Mouse (Mus musculus) lung, postnatal 4 days (tissue): ENCODE data around the gene Nek7.

Experiments used
- DNase-seq, 2 experiments: peaks; one replicate each; pipeline ENCODE4 v3.0.0; 2021

The Nek7 gene

DNA sequence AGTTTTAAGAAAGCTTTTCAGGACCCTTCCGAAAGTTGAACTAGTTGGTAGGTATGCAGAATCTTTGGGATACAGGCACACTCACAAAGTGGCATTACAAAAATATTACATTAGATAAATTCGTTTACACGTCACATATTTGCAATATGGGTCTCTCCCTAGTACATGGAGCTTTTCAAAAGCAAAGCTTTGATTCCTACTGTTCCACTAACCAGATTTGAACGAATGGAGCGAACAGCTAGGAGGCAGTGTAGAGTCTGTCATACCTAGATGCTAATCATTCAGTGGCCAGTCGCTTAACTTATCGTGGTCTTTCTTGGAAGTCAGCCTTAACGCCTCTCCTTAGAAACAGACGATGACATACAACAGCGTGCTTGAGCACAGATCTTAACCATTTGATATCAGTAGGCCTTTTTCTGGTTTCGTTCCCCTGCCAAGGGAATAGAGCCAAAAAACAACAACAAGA, at the start of gene Nek7:
TSS of gene Nek7 (minus strand) at position 146 of the 466 bp plus-strand sequence.
- DNase-seq: peak in 1 of 2 experiments; percentile 64

DNA sequence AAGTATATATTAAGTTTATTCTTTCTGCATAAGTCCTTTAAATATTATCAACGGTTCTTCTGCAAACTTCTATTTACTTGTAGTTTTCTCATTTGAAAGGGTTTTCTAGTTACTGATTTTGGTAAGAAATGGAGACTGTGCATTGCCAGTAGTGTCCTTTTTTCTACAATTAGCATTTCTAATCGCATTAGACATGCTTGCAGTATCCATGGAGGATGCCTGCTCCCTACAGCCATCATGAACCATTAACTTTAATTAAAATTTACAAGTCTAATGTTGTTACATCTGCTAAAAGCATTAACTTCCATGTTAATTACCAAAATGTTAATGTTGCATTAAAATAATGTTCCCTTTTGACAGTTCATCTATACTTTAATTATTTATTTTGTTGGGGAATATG, 42.4 kb upstream of the Nek7 start:
- DNase-seq: no peak

DNA sequence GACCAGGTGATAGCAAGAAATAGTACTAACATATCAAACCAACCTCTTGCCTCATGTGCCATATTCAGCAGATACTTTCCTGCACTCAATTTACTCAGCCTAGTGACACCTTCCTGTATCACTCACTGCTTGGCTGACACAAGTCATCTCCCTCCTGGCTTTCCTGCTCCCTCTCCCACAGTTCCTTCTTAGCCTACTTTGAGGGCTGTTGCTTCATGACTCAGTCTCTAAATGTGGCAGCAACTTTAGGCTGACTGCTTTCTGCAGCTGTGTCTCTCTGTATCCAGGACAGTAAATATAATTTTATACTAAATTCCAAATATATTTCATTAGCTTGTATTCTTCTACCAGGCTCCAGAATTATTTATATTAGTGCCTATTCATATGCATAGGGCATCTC, 34.3 kb upstream of the Nek7 start:
- DNase-seq: no peak

DNA sequence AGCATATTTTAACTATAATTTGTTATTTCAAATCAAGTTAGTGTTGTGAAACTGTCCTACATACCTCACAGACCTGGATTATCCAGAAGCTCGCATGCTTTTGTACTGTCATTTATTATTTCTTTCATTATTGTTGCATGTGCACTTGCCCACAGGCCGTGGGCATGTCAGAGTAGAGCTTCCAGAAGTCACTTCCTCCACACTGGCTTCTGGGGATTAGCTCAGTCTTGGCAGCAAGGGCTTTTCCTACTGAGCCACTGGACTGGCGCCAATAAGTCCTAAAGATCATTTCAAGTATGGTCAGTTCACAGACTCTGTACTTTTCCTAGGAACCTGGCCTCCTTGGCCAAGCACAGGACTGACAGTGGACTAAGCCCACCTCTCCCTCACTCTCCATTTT, 25.1 kb upstream of the Nek7 start:
- peak in 1 of 2 experiments; percentile 8 for DNase-seq

DNA sequence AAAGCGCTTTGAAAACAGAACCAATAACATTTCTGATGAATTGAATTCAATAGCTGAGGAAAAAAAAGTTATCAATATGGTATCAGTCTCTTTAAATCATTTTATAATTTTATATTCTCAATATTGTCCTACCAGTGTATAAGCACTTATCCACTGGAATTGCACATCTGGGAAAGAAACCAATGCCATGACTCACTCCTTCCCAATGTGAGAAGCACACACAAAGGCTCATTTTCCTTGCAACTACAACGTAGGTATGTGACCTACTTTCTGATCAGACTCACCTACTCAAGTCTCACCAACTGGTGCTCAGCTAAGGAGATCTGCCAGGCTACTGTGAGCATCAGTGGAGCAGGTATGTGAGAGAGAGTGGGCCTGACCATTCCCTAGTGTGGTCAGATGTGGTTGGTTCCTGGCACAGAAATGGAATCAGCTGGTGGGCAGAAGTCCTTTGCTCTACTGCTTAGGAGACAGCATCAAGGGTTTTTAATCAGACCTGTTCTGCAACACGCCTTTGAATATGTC, 23.4 kb upstream of the Nek7 start:
- DNase-seq: no peak

DNA sequence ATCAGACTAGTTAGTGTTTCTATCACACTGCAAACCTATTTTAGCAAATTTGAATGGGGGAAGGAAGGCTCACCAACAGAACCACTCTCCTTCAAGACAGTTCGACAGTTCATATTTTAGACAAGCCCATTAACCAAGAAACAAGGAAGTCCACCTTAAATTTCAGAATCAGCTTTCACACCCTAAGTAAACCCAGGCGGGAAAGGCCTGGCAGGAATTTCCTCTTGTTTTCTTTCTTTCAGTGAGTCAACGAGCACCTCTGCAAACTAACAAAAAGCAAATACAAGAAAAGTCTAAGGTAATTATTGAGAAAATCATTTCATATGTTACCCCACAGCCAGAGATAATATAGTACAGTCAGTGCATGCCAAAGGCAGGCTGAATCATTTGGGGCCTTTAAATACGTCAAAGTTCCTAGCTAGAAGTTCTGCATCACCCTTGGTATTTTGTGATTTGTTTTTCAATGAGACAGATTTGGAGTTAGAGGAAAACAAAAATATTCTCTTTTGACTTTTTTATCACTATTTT, 21.1 kb upstream of the Nek7 start:
- no peak for DNase-seq

DNA sequence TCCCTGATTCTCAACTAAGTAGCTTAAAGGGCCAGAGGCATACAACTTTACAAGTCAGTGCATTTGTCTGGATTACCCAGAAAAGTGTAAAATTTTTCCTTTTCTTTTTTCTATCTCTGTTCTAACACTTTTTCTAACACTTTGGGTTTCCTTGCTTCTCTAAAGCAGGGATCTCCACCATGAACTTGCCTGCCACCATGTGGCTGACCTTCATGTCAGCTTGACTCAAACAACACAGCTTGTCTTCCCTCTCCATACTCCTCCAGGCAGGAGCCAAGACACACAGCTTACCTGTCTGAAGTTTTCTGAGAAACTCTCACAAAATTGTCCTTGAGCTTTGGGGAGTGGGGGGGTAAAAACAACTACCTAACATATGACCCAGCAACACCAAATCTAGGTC, 17.9 kb upstream of the Nek7 start:
- peak in 1 of 2 experiments; percentile 27 for DNase-seq

DNA sequence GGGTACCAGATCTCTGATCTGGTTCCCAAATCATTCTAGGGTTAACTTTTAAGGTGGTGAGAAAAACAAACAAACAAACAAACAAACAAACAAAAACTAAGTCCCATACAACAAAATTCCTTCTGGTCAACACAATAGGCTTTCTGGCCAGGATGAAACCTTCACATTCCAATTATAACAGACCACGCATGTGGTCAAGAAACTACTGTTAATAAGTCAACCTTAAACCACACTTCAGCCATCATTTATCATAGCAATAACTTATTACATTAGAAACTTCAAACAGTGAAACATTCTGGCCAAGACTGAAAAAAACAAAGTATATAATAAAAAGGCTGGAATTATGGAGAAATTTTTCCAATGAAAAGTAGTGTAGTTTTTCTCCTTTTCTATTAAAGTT, 14.6 kb upstream of the Nek7 start:
- no peak for DNase-seq

DNA sequence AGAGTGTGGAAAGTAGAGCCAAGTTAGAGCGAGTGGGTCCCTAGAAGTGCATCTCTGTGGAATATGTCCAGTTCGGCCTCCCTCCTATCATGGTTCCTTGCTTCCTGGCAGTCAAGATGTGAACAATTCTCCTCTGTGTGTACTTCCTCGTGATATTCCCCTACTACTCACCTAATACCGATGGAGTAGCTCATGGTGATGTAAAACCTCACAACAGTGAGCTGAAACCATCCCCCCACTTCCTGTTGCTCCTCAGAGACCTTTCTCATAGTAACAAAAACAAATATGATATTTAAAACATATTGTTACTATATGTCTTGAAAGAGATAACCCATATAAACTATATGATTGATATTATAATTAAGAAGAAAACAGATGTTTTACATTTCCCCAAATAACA, 9.0 kb upstream of the Nek7 start:
- no peak for DNase-seq

DNA sequence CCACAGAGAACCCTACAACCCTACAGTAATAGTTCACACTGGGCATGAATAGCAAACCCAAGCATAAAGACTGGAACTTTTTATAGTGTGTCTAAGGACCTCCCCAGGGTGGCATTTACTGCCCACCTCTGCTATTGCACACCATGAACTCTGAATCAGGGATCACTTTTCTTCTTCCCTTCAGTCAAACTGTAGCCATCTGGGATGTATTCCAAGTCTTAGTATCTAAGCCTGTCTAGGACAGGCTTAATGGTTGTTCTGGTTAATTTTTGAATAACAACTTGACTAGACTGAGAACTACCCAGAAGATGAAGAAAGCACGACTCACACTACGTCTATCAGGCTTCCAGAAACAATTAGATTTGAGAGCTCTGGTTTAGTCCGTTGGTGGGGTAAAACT, 8.5 kb upstream of the Nek7 start:
- DNase-seq: no peak

DNA sequence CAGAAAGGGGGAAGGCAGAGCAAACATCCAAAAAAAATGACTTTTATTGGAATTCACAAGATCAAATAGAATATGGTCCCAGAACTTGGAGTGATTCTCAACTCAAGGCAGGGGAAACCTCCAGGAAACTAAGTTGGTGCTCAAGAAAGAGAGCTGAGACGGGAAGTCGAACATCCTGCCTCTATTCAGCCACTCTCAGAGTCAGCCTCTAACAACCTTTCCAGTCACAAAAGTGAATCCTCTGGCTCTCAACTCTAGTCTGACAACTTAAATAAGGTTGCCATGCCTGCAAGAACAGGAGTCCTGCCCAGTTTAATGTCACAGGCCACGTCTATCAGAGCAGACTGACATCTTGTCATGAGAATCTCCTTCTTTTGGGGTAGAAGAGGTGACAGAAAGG, 7.9 kb upstream of the Nek7 start:
- DNase-seq: no peak

DNA sequence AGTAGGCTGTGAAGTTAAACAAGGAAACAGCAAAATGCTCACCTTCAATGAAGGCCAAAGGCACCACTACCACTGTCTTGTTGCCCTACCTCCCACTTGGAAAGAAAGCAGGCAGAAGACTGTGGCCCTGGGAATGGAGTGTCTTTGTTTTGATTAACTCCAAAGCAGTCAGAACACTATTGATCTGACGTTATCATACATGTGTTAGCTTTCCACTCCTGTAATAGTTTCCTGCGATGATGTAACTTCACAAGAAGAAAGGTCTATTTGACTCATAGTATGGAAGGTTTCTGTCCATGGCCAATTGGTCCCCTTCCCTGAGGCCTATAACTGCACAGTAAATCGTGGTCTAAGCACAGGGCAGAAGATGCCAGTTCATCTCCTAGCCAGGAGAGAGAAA, 6.3 kb upstream of the Nek7 start:
- DNase-seq: no peak

DNA sequence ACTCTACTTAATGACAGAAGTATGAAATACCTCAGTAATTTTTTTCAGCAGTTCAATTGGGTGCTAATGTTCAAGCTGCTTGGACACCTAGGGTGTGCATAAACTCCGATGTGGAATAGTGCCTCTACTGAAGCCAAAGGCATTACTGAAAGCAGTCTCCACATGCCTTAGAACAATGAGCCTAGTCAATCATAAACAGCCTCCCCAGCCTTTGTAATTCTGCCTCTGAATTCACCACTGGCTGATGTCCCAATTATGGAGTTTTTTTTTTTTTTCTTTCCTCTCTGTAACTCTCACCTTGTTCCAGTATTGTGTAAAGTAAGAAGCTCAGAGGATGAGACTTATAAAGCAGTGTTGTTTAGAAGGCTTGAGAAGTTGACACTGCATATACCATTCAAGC, 3.9 kb upstream of the Nek7 start:
- DNase-seq: no peak

DNA sequence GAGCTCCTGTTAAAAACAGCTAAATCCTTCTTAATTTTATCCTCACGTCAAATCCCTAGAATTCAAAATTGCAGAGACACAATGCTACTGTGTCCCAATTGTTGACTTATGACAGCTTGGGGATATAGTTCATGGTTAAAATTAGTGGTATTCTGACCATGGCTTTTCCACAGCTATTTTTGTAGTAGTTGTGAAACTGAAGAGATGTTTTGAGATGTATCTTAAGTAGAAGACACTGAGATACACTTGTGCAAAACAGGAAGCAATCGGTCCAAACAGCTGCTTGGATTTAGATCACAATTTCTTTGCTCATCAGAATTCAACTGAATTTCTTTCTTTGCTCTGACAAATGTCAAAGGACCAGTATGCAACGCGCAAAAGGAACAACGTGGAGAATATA, 2.9 kb upstream of the Nek7 start:
- DNase-seq: no peak

DNA sequence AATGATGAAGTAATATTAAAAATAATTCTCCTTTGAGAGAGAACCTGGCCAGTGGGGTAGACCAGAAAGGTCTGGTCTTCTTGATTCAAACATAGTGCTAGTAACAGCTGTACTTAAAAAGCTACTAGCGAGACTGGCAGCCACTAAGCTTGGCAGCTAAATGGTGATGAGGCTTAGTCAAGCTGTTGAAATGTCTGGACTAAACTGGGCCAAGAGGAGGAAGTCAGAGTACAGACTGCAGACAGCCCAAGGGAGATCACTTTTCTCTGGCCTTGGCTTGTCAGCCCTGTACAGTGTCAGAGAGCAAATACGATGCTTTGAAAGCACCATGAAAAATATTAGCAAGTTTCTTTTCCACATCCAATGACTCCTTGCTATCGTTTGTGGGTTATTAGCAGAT, 2.5 kb upstream of the Nek7 start:
- peak; percentile 13 to 30 for DNase-seq

DNA sequence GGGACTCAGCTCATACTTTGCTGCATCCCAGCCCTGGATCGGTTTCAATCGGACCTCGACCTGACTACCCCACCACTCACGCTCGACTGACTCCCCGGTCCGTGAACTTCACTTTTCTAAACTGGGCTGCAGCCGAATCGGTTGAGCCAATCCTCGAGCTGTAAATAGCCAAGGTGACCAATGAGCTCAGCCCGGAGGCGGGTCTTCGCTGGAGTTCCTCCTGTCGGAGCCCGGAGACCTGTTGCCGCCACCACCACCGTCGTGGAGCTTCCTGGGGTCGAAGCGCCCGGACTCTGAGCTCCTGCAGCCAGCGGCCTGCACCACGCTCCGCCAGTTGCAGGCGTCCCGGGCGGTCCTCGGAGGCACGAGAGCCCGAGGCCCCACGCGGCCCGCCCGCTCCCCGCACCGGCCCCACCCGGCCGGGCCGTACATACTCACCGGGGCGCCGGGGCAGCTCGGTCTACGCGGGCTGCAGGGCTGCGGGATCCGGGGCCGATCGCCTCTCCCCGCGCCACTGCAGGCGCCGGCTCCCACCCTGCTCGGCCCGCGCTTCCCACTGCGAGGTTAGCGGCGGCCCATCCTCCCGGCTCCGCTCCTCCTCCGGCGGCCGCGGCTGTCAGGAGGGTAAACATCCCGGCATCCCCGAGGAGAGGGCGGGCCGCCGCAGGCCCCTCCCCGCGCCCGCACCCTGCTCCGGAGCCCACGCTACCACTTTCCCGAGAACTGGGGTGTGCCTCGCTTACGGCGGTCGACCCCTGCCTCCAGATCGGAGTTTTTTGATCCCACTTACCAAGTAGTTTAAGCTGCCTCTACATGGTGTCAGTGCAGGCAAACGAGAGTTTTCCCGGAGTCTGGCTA, 598 bp downstream of the Nek7 start:
- peak; percentile 97 to 98 for DNase-seq

DNA sequence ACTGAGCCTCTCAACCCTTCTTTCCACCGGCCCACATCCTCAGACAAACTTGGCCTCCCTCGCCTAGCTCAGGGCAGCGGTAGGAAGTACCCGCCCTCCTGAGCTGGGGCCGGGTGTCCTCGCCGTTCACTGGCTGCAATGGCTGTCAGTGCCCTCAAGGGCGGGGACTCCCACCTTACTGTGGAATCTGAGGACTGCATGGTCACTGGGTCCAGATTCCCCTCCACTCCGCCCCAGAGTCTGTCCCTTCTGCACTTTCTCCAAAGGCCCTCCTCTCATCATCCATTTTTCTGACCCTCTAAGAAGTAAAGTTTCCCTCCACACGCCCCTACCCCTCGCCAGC, 2.0 kb downstream of the Nek7 start:
- DNase-seq: peak; percentile 92 to 93

DNA sequence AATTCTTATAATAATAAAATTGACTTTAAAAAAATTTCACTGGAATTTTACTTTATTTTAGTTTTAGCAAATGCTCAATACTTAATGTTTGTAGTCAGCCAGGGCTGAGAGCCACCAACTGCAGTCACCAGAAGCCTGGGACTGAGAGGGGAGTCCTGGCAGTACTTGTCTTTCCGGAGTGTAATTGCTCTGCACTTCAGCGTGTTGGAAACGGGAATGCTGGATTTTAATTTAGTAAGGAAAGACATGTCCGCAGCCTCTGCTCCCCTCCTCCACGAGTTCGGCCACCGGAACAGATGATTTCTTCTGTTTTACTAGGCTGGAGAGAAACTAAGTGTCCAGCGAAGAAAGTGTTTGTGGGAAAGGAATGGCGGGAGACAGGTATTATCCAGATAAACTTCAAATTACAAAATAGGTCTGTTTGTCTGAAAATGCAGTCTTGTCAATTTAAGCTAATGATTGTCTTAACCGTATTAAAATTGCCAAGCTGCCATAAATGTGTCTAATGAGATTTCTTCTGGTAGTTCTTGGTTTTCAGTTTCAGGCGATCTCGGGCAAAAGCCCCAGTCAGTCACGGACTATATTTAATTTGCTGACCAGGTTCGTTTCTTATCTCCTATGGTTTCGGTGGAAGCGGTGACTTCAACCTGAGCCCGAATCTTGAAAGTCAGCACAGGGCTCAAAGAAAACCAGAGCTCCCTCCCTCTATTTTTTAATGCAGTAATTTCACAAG, 2.5 kb downstream of the Nek7 start:
- no peak for DNase-seq

DNA sequence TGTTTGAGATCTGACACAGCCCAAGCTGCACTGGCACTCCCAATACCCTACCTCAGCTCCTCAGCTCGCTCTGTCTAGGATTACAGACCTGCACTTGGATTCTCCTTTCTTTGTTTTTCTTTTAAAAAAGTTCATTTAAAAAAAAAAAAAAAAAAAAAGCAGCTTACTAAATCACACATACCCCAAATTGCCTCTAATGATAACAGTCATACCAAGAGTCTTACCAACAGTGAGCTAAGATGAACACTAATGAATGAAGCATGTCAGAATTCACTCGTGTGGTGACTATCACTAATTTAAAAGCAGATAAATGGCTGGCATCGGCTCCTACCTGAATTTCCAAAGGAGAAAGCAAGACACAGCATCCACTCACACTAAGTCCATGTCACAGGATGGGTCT, 4.6 kb downstream of the Nek7 start:
- DNase-seq: no peak

DNA sequence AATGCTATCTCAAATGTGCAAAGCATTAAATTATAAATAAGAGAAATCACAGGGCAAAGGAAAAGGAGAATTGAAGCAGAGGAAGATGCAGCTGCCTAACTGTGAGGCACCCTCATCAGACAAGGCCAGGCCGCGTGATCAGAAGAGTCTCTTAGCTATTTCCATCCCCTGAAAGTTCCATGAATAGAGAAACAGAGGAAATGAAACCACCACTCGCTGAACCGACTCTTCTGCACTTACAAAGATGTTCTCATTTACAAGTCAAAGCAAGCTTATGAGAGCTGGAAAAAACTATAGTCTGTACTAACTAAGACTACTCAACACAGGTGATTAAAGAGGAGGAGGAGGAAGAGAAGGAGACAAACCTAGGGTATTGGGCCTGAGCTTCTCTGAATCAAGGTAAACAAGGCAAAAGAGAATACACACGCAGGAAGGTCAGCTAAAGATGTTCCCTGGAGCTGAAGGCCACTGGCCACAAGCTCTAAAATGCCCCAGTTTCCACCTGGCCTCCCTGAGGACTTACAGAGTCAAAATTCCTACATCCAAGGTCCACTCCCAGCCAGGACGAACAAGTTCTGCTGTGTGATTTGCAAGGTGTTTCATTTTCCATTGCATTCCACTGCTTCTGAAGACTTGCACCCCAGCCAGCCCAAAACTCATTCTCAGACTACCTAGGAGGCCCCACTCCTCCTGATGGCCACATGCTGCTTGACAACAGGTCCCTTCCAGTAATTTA, 5.2 kb downstream of the Nek7 start:
- DNase-seq: no peak

DNA sequence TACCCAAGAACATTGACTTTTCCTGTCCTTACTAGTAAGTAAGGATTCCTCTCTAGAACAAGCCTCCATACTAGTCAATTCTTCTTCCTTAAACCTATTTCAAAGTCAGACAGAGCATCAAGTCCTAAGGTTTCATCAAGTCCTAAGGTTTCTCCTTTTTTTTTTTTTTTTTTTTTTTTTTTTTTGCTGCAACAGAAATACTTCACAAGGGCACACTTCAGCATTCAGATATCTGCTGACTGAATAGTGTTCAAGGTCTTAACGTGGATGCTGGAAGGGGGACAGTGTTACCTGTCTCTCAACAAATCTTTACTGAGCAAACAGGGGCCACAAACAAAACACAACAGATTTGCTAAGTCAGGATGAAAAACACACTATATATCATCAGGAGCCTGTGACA, 7.8 kb downstream of the Nek7 start:
- DNase-seq: no peak

DNA sequence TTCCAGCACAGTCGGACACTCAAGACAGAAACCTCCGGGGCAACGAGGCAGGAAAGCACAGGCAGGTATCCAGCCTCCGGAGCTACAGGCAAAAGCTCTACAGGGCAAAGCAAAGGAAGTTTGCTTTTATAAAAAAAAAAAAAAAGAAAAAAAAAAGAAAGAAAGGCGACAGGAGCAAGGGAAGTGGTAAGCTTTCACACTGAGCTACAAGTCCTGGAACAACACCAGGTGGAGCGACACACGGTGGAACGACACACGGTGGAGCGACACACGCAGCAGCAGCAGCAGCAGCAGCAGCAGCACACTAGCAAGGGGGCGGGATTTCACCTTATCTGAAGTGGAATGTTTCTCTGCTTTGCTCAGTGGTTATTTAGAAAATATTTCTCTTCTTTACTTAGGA, 10.8 kb downstream of the Nek7 start:
- DNase-seq: no peak

DNA sequence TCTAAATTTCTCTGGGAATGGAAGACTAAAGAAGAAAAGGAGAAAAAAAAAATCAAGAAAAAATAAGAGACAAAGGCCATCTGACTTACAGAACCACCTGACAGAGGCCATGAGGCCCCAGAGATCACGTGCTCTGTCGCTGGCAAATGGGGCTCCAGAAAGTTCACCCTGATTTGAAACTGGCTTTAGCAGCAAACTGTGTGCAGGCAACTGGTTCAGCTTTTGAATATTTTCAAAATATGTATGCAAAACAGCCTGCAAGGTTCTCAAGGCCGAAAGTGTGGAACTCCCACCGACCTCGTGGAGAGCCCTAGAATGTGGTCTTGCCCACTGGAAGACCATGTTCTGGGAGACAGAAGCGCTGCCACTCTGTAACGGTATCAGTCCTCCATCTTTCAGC, 11.6 kb downstream of the Nek7 start:
- no peak for DNase-seq
